Mouse (Mus musculus) adrenal gland, postnatal 4 days (tissue): ENCODE results near the gene Cacna1c. TPM values are rescaled to one million over a fixed set of nuclear protein-coding genes. Genes with fewer than 3 reads are reported as not detected.

Source experiments
- DNase-seq, 2 experiments: peaks; one replicate each; pipeline ENCODE4 v3.0.0; 2021 to 2022; ENCODE audit warnings: low spot score in 2 of 2, mixed read lengths in 2 of 2
- total RNA-seq, 2 experiments: library from RNA; stranded (reverse); gene quantifications; 2 replicates each; pipeline ENCODE4 v1.2.3; 2021

The Cacna1c gene
- total RNA-seq, 2 experiments from 2014 or later, result 71.6 to 78.9 TPM

GRCm38 (mm10) chr6:118870241-118870841 lies 325.9 kb downstream of the Cacna1c start:
- DNase-seq, result no peak

GRCm38 (mm10) chr6:118867384-118867783 lies 328.8 kb downstream of the Cacna1c start:
- DNase-seq, result no peak

- no peak for DNase-seq
These were observed 329.3 kb downstream of the Cacna1c start for GRCm38 (mm10) chr6:118866889-118867288.

- no peak for DNase-seq
These were observed 330.3 kb downstream of the Cacna1c start for GRCm38 (mm10) chr6:118865777-118866380.

- DNase-seq, result no peak
These were observed 331.3 kb downstream of the Cacna1c start for GRCm38 (mm10) chr6:118864696-118865620.

GRCm38 (mm10) chr6:118862727-118863126 lies 333.5 kb downstream of the Cacna1c start:
- no peak for DNase-seq

GRCm38 (mm10) chr6:118862091-118862490 lies 334.1 kb downstream of the Cacna1c start:
- DNase-seq, result no peak

GRCm38 (mm10) chr6:118858431-118858830 lies 337.8 kb downstream of the Cacna1c start:
- no peak for DNase-seq

GRCm38 (mm10) chr6:118852131-118852530 lies 344.1 kb downstream of the Cacna1c start:
- no peak for DNase-seq

- no peak for DNase-seq
These were observed 345.1 kb downstream of the Cacna1c start for GRCm38 (mm10) chr6:118851086-118851485.

GRCm38 (mm10) chr6:118848640-118849039 lies 347.6 kb downstream of the Cacna1c start:
- DNase-seq, result no peak

GRCm38 (mm10) chr6:118847751-118848150 lies 348.5 kb downstream of the Cacna1c start:
- peak in 1 of 2 experiments; percentile 27 for DNase-seq

- DNase-seq, result no peak
These were observed 350.4 kb downstream of the Cacna1c start for GRCm38 (mm10) chr6:118845829-118846228.

GRCm38 (mm10) chr6:118845180-118845579 lies 351.0 kb downstream of the Cacna1c start:
- DNase-seq, result no peak

- no peak for DNase-seq
These were observed 352.7 kb downstream of the Cacna1c start for GRCm38 (mm10) chr6:118843566-118843965.

GRCm38 (mm10) chr6:118841892-118842291 lies 354.3 kb downstream of the Cacna1c start:
- DNase-seq, result no peak

- no peak for DNase-seq
These were observed 357.0 kb downstream of the Cacna1c start for GRCm38 (mm10) chr6:118838919-118839915.

- DNase-seq, result no peak
These were observed 359.5 kb downstream of the Cacna1c start for GRCm38 (mm10) chr6:118836693-118837092.

- DNase-seq, result no peak
These were observed 362.2 kb downstream of the Cacna1c start for GRCm38 (mm10) chr6:118834046-118834445.

- no peak for DNase-seq
These were observed 363.2 kb downstream of the Cacna1c start for GRCm38 (mm10) chr6:118833049-118833448.

GRCm38 (mm10) chr6:118832616-118833015 lies 363.6 kb downstream of the Cacna1c start:
- no peak for DNase-seq
